Mouse (Mus musculus): ENCODE data around the gene Glce. TPM values are rescaled to one million over a fixed set of nuclear protein-coding genes. Genes with fewer than 3 reads are reported as not detected.

The Glce gene
- polyA plus RNA-seq, 1 experiment from 2014 or later: 26.8 TPM

- ATAC-seq (ENCODE audit: insufficient number of reproducible peaks, low FRiP score, low TSS enrichment, low read depth): no peak
- H3K9me3 ChIP-seq: no peaks in the 10 kb centered on the region
- 72% methylated on average over 7 of the region's 7 CpGs for WGBS
Observed at GRCm38 (mm10) chr9:62153263-62153662, 30.8 kb upstream of the Glce start.

GRCm38 (mm10) chr9:62152506-62152905 lies 30.1 kb upstream of the Glce start:
- 77% methylated on average over 2 of the region's 2 CpGs for WGBS

More at GRCm38 (mm10) chr9:62153263-62153662, 30.8 kb upstream of the Glce start:
- no peak overlapping the region for H3K9ac ChIP-seq
- H3K36me3 ChIP-seq: no peaks in the 10 kb centered on the region
- no peak overlapping the region for H3K4me2 ChIP-seq
- H3K27ac ChIP-seq: no peak overlapping the region
- H3K4me3 ChIP-seq: no peak overlapping the region
- no peaks in the 10 kb centered on the region for H3K27me3 ChIP-seq
- no peaks in the 10 kb centered on the region for H3K4me1 ChIP-seq

GRCm38 (mm10) chr9:62145198-62145597 lies 22.7 kb upstream of the Glce start:
- Histone ChIP-seq H3K27me3 (no peaks in the 10 kb centered on the region), H3K4me3 (no peak overlapping the region), H3K9me3 (no peaks in the 10 kb centered on the region), H3K36me3 (no peaks in the 10 kb centered on the region), H3K27ac (no peak overlapping the region), H3K4me2 (no peak overlapping the region), H3K9ac (no peak overlapping the region), H3K4me1 (no peaks in the 10 kb centered on the region)
- 76% methylated on average over 2 of the region's 2 CpGs for WGBS
- ATAC-seq (ENCODE audit: insufficient number of reproducible peaks, low FRiP score, low TSS enrichment, low read depth): no peak

More at GRCm38 (mm10) chr9:62152506-62152905, 30.1 kb upstream of the Glce start:
- Histone ChIP-seq H3K4me3 (no peak overlapping the region), H3K27ac (no peak overlapping the region), H3K9ac (no peak overlapping the region), H3K9me3 (no peaks in the 10 kb centered on the region), H3K36me3 (no peaks in the 10 kb centered on the region), H3K27me3 (no peaks in the 10 kb centered on the region), H3K4me1 (no peaks in the 10 kb centered on the region), H3K4me2 (no peak overlapping the region)
- ATAC-seq (ENCODE audit: insufficient number of reproducible peaks, low FRiP score, low TSS enrichment, low read depth): no peak

GRCm38 (mm10) chr9:62143428-62143827 lies 21.0 kb upstream of the Glce start:
- Histone ChIP-seq H3K4me3 (no peak overlapping the region), H3K4me2 (no peak overlapping the region), H3K9me3 (no peaks in the 10 kb centered on the region), H3K4me1 (peaks cover 4% of the 10 kb centered on the region; the same call in 1 of the 2 replicates), H3K27me3 (no peaks in the 10 kb centered on the region), H3K9ac (no peak overlapping the region), H3K27ac (no peak overlapping the region), H3K36me3 (no peaks in the 10 kb centered on the region)
- ATAC-seq (ENCODE audit: insufficient number of reproducible peaks, low FRiP score, low TSS enrichment, low read depth): no peak
- WGBS: 48% methylated on average over 7 of the region's 7 CpGs

GRCm38 (mm10) chr9:62139027-62139426 lies 16.6 kb upstream of the Glce start:
- no peak overlapping the region for H3K9ac ChIP-seq
- H3K27ac ChIP-seq: no peak overlapping the region
- 33% methylated on average over 7 of the region's 7 CpGs for WGBS
- H3K4me2 ChIP-seq: no peak overlapping the region
- H3K4me1 ChIP-seq: peaks cover 13% of the 10 kb centered on the region
- H3K9me3 ChIP-seq: no peaks in the 10 kb centered on the region
- H3K36me3 ChIP-seq: no peaks in the 10 kb centered on the region
- ATAC-seq (ENCODE audit: insufficient number of reproducible peaks, low FRiP score, low TSS enrichment, low read depth): no peak
- no peak overlapping the region for H3K4me3 ChIP-seq
- no peaks in the 10 kb centered on the region for H3K27me3 ChIP-seq

- Histone ChIP-seq H3K9me3 (no peaks in the 10 kb centered on the region), H3K27ac (peak overlapping the region; percentile 67), H3K4me3 (no peak overlapping the region), H3K4me2 (no peak overlapping the region), H3K27me3 (no peaks in the 10 kb centered on the region), H3K4me1 (peaks cover 14% of the 10 kb centered on the region), H3K36me3 (no peaks in the 10 kb centered on the region), H3K9ac (no peak overlapping the region; the same call in 1 of the 2 replicates)
- WGBS: 25% methylated on average over 8 of the region's 8 CpGs
- ATAC-seq (ENCODE audit: insufficient number of reproducible peaks, low FRiP score, low TSS enrichment, low read depth): peak; percentile 44; the same call in 1 of the 2 replicates
Observed at GRCm38 (mm10) chr9:62137259-62137658, 14.8 kb upstream of the Glce start.

GRCm38 (mm10) chr9:62132005-62132782 lies 9.7 kb upstream of the Glce start:
- no peak overlapping the region for H3K4me2 ChIP-seq
- no peak for ATAC-seq (ENCODE audit: insufficient number of reproducible peaks, low FRiP score, low TSS enrichment, low read depth)
- peaks cover 8% of the 10 kb centered on the region; the same call in 1 of the 2 replicates for H3K4me1 ChIP-seq
- no peaks in the 10 kb centered on the region for H3K9me3 ChIP-seq
- H3K27me3 ChIP-seq: no peaks in the 10 kb centered on the region
- peak overlapping the region; percentile 63 for H3K27ac ChIP-seq
- no peak overlapping the region for H3K4me3 ChIP-seq
- 26% methylated on average over 4 of the region's 4 CpGs for WGBS
- H3K9ac ChIP-seq: no peak overlapping the region
- H3K36me3 ChIP-seq: no peaks in the 10 kb centered on the region

GRCm38 (mm10) chr9:62130746-62131145 lies 8.3 kb upstream of the Glce start:
- H3K9ac ChIP-seq: no peak overlapping the region
- H3K27me3 ChIP-seq: no peaks in the 10 kb centered on the region
- no peaks in the 10 kb centered on the region for H3K9me3 ChIP-seq
- H3K27ac ChIP-seq: no peak overlapping the region
- H3K4me2 ChIP-seq: no peak overlapping the region
- H3K36me3 ChIP-seq: no peaks in the 10 kb centered on the region
- no peak overlapping the region for H3K4me3 ChIP-seq
- 0 out of 2 replicates have a peak, but pooled peaks cover 3% of the 10 kb centered on the region for H3K4me1 ChIP-seq
- ATAC-seq (ENCODE audit: insufficient number of reproducible peaks, low FRiP score, low TSS enrichment, low read depth): no peak
- WGBS: 88% methylated on average over 5 of the region's 5 CpGs

GRCm38 (mm10) chr9:62128056-62128455 lies 5.6 kb upstream of the Glce start:
- Histone ChIP-seq H3K36me3 (no peaks in the 10 kb centered on the region), H3K4me2 (no peak overlapping the region), H3K27ac (no peak overlapping the region), H3K27me3 (no peaks in the 10 kb centered on the region), H3K9ac (no peak overlapping the region), H3K4me3 (no peak overlapping the region), H3K4me1 (peaks cover 6% of the 10 kb centered on the region; the same call in 1 of the 2 replicates), H3K9me3 (no peaks in the 10 kb centered on the region)
- WGBS: 81% methylated on average over 2 of the region's 2 CpGs
- no peak for ATAC-seq (ENCODE audit: insufficient number of reproducible peaks, low FRiP score, low TSS enrichment, low read depth)

- Histone ChIP-seq H3K36me3 (no peaks in the 10 kb centered on the region), H3K9ac (no peak overlapping the region), H3K4me3 (no peak overlapping the region), H3K9me3 (no peaks in the 10 kb centered on the region), H3K4me2 (no peak overlapping the region), H3K4me1 (peaks cover 3% of the 10 kb centered on the region; the same call in 1 of the 2 replicates), H3K27ac (no peak overlapping the region), H3K27me3 (no peaks in the 10 kb centered on the region)
- 75% methylated on average over 5 of the region's 5 CpGs for WGBS
- ATAC-seq (ENCODE audit: insufficient number of reproducible peaks, low FRiP score, low TSS enrichment, low read depth): no peak
Observed at GRCm38 (mm10) chr9:62125986-62126575, 3.6 kb upstream of the Glce start.

- ATAC-seq (ENCODE audit: insufficient number of reproducible peaks, low FRiP score, low TSS enrichment, low read depth): no peak
- H3K27ac ChIP-seq: no peak overlapping the region
Observed at GRCm38 (mm10) chr9:62124266-62124665, 1.8 kb upstream of the Glce start.

GRCm38 (mm10) chr9:62123496-62123895 lies 1.0 kb upstream of the Glce start:
- H3K36me3 ChIP-seq: no peaks in the 10 kb centered on the region
- H3K9me3 ChIP-seq: no peaks in the 10 kb centered on the region
- ATAC-seq (ENCODE audit: insufficient number of reproducible peaks, low FRiP score, low TSS enrichment, low read depth): no peak
- no peaks in the 10 kb centered on the region for H3K27me3 ChIP-seq
- H3K4me3 ChIP-seq: peak overlapping the region; percentile 93
- H3K9ac ChIP-seq: peak overlapping the region; percentile 24; the same call in 1 of the 2 replicates
- H3K4me1 ChIP-seq: peaks cover 3% of the 10 kb centered on the region; the same call in 1 of the 2 replicates
- peak overlapping the region; percentile 40 for H3K4me2 ChIP-seq
- H3K27ac ChIP-seq: 0 out of 2 replicates have a peak overlapping the region, but pooled peaks have one; percentile 77
- 58% methylated on average over 3 of the region's 3 CpGs for WGBS

More at GRCm38 (mm10) chr9:62124266-62124665, 1.8 kb upstream of the Glce start:
- Histone ChIP-seq H3K27me3 (no peaks in the 10 kb centered on the region), H3K36me3 (no peaks in the 10 kb centered on the region), H3K4me2 (no peak overlapping the region), H3K4me3 (no peak overlapping the region), H3K9me3 (no peaks in the 10 kb centered on the region), H3K9ac (no peak overlapping the region), H3K4me1 (peaks cover 3% of the 10 kb centered on the region; the same call in 1 of the 2 replicates)
- WGBS: 59% methylated on average over 1 of the region's 1 CpGs
